Mouse (Mus musculus): Measurements from ENCODE around the gene Hoxa13. TPM values are rescaled to one million over a fixed set of nuclear protein-coding genes. Genes with fewer than 3 reads are reported as not detected.

Hoxa13 gene
- not detected in 2 replicates for polyA plus RNA-seq (2012; rRNA removed; ENCODE audit: low replicate concordance)

DNA sequence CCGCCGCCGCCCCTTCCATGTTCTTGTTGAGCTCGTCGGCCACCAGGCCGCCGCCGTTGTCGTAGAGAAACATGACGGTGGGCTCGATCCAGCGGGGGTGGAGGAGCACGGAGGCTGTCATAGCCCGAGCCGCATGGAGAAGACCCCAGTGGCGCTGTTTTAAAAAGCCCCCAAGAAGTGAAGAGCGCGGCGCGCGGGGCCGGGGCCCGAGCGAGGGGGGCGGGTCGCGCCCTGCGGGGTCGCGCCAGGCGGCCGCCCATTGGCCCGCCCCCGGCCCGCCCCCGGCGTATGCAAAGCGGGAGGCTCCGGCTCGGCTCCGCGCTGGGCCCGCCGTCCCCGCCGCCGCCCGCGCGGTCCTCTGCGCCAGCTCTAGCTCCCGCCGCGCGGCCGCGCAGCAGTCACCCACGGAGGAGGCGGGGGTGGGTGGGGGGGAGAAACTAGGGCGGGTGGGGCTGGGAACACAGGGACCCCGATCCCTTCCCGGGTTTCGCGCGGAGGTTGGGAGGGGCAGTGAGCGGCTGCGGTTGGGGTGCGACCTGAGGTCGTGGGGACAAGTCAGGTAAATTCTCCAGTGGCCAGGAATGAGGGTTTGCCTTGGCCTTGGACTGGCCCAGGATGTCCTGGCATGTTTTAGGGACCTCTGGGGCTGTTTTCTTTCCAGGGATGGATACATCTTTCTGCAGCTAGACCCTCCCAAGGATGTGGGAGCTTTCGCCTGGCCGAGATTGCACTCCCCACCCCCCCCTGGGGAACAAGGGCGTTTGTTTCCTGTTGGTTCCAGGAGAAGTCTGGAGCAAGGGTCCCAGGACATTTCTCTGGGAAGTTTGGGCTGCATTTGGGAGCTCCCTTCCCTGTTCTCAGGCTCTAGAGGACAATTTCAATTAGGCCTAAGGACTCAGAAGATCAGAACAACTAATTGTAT lies at the start of gene Hoxa13:
Gene Hoxa13, minus strand, starts transcription at position 227 of the 922 bp plus-strand sequence.

DNA sequence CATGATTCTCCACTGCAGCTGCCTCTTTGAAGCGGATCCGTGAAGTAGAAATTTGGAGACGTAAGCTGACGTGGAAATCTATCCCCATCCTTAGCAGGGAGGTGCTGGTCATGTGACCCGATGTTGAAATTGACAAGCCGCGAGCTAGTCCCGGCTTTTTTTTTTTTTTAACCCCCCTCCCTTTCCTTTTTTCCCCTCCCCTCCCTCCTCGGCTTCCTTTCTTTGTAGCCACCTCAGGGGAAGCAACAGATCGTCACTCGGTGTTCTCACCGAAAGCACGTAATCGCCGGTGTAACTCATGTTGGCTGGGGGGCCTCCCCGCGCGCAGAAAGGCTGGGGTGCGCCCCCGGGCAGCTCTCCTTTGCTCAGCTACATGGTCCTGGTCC lies 14.9 kb downstream of the Hoxa13 start, which contains the start of gene Hoxa11:
Gene Hoxa11, minus strand, starts transcription at position 54 of the 386 bp plus-strand sequence.

DNA sequence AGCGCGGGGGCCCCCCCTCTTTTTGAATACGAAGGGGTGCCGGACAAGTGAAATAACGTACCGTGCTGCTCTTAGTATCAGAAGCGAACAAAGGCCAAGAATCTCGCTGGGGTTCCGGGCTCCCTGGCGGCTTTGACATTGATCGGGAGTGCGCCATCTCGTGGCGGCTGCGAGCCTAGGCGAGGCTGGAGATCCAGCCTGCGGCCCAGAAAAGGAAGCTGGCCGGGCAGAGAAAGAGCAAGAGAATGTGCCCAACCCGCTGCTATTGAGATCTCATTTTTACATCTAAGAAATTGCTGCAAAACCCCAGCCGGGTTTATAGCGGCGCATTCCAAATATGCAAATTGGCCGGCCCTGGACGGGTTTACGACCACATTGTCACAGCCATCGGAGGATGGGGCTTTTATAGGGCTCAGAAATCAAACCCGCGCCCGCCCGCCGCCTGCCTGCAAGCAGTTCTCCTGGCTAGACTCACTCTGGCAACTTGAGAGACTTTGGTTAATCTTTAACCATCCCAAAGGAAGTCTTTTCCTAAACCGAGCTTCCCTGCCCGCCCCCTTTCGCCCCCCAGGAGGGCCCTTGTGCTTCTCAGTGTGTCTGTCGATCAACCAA lies 20.2 kb downstream of the Hoxa13 start, which contains the start of gene Hoxa10:
Gene Hoxa10, minus strand, starts transcription at position 466 of the 612 bp plus-strand sequence.

DNA sequence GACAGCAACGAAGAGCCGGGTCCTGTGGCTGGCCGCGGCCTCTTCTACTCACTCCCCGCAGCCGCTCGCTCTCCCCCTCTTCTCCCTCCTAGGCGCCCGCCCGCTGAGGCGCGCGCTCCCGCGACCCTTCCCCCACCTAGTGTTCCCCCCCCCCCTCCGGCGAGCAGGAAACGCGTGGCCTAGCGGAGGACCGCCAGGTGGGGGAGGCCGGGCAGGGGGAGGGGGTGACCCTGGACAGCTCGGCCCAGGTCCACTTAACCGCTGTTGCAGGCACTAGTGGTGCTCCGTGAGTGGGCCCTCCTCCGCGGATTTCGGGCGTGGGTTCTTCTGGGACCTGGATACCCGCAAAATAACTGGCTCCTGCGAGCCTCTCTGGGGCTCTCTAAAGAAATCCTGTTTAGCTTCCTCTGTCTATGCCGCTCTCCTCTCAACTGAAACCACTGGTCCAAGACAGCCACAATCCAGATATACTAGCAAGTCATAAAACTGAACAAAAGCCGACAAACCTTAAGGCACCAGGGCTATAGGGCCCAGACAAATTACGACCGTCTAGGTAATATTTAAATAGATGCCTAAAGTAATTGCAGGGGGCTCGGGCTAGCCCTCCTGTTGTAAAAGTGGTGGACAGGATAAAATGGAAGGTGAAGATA lies 30.0 kb downstream of the Hoxa13 start, which contains the start of gene Hoxa9:
Gene Hoxa9, minus strand, starts transcription at position 574 of the 650 bp plus-strand sequence.

DNA sequence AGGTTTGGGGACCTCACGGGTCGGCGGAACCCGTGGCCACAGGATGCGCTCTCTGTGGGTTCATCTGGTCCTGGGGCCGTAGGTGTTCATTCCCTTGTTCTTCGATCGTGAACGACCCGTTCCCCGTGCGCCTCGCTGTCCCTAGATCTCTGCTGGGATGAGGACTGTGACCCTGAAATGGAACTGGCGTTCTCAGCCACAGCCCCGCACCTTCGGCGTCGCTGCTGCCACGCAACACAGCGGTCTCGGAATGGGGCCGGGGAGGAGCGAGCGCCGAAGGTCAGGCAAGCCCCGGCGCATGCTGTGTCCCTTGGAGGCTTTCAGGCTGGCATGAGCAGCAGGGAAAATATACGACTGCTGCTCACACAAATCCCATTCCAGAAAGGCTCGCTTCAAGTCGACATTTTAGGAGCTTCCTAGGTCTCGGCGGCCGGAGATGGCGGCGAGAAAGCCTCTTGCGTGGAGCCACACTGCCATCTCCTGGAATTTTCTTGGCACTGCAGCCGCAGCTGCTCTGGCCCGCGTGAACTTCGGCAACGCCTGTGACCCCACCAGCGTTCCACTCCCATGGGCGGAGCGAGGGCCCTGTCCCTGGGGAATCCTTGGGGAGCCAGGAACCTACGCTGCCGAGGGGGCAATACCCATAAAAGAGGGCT lies 39.2 kb downstream of the Hoxa13 start, which contains the start of gene Hoxa7:
Gene Hoxa7, minus strand, starts transcription at position 518 of the 656 bp plus-strand sequence.

DNA sequence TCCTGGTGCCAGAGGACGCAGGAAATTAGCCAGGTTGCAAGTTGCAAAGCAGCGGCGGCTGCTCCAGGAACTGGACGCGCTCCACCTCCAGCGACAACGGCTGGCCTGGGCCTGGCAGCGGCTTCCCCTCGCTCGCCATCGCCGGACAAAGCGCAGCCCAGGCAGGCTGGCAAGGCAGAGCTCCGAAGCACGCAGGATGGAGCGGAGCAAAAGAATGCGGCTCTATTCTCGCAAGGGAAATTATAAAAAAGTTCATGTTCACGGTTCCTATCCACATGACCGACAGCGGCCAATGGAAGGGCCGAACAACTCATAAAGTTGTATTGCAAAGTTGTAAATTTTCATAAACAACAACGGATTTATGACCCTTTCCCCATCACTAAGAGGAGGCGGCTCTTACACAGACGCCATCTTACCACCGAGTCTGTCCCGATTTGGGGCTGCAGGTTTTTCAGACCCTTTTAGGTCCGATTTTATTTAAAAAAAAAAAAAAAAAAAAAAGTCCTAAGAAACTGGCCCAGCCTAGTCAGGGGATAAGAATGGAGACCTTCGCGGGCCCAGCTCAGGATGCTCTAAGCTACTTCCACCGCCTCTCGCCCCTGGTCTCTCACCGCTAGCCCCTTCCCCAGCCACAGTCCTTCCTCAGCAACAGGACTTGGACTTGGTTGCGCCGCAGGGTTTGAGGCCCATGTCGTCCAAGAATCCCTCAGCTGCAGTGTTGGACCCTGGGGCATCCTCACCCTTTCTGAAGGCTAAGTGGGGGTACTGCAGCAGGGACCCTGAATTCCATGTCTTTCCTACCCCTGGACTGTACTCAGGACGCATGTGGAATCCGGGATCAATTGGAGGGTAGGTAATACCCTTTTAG lies 47.3 kb downstream of the Hoxa13 start, which contains the start of the genes Hoxa3 and Gm28308:
Gene Hoxa3, minus strand, starts transcription at position 218 of the 868 bp plus-strand sequence.
Gene Gm28308, minus strand, starts transcription at position 221 of the 868 bp plus-strand sequence.

DNA sequence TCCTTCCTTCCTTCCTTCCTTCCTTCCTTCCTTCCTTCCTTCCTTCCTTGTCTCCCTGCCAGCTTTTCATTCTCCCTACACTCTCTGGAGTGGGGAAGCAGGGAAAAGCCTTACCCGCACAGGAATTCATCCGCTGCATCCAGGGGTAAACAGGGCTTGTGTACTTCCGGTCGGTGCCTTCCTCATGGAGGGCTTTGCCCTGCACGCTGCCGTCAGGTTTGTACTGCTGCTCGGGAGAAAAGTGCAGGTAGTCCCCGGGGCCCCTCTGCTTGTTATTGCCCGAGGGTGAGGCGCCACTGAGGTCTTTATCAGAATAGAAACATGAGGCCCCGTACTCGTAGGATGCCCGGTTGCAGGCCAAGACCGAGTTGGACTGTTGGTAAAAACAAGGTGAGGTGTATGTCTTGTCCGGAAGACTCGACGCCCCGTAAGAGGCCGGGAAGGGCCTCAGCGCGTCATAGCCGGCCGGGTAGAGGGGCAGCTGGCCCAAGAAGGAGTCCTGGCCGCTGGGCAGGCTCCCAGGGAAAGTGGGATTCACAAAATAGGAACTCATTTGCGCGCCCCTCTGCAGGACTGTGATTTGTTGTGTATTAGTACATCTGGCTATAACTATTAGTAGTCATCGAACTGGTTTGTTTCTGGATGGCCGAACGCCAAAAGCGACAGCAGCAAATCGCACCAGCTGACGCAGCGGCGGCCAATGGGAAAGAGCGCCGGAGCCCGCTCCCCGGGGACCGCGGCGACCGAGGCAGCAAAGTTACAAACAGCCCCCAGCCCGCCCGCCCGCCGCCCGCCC lies 52.4 kb downstream of the Hoxa13 start, which contains the start of gene Hoxa6:
Gene Hoxa6, minus strand, starts transcription at position 651 of the 796 bp plus-strand sequence.

Other genes starting within 250 kb of the Hoxa13 start
- gene Skap2, start 248.3 kb downstream of the Hoxa13 start, polyA plus RNA-seq (2012; rRNA removed; ENCODE audit: low replicate concordance), result 6.7 and 16.1 TPM in 2 replicates
- 1.6 and 2.6 TPM in 2 replicates for gene Hoxa1, start 102.6 kb downstream of the Hoxa13 start, polyA plus RNA-seq (2012; rRNA removed; ENCODE audit: low replicate concordance)
- gene Hoxa2, start 96.0 kb downstream of the Hoxa13 start, polyA plus RNA-seq (2012; rRNA removed; ENCODE audit: low replicate concordance), result 1.3 TPM in 2 replicates
- gene 5730596B20Rik, start 83.4 kb downstream of the Hoxa13 start, polyA plus RNA-seq (2012; rRNA removed; ENCODE audit: low replicate concordance), result 0.03 TPM in 1 of 2 replicates, not detected in the other
- gene Hoxa4, start 69.1 kb downstream of the Hoxa13 start, polyA plus RNA-seq (2012; rRNA removed; ENCODE audit: low replicate concordance), result 1.9 and 3.3 TPM in 2 replicates
- gene Hoxa5, start 56.3 kb downstream of the Hoxa13 start, polyA plus RNA-seq (2012; rRNA removed; ENCODE audit: low replicate concordance), result 3.1 and 6.1 TPM in 2 replicates
- 2.0 and 2.7 TPM in 2 replicates for gene Hoxa6, start 52.2 kb downstream of the Hoxa13 start, polyA plus RNA-seq (2012; rRNA removed; ENCODE audit: low replicate concordance)
- gene Hoxa3, start 47.5 kb downstream of the Hoxa13 start, polyA plus RNA-seq (2012; rRNA removed; ENCODE audit: low replicate concordance), result 3.6 and 7.8 TPM in 2 replicates
- 1.4 and 3.1 TPM in 2 replicates for gene Gm28308, start 47.5 kb downstream of the Hoxa13 start, polyA plus RNA-seq (2012; rRNA removed; ENCODE audit: low replicate concordance)
- gene Hoxa7, start 39.0 kb downstream of the Hoxa13 start, polyA plus RNA-seq (2012; rRNA removed; ENCODE audit: low replicate concordance), result 14.6 and 16.5 TPM in 2 replicates
- gene Hoxa9, start 29.8 kb downstream of the Hoxa13 start, polyA plus RNA-seq (2012; rRNA removed; ENCODE audit: low replicate concordance), result 9.8 and 43.7 TPM in 2 replicates
- 3.2 and 5.4 TPM in 2 replicates for gene Hoxa10, start 20.0 kb downstream of the Hoxa13 start, polyA plus RNA-seq (2012; rRNA removed; ENCODE audit: low replicate concordance)
- not detected in 2 replicates for gene Hoxa11, start 15.1 kb downstream of the Hoxa13 start, polyA plus RNA-seq (2012; rRNA removed; ENCODE audit: low replicate concordance)
- gene Evx1, start 52.6 kb upstream of the Hoxa13 start, polyA plus RNA-seq (2012; rRNA removed; ENCODE audit: low replicate concordance), result not detected in 2 replicates

Measured in mammary gland, adult 2 months (tissue).